Mouse (Mus musculus) CD4-positive, CD25-positive, alpha-beta regulatory T cell, adult 2 months (primary cell): ENCODE data around the gene Abcc4.

Experiments used
- DNase-seq: peaks from one replicate; pipeline ENCODE4 v3.0.0-alpha.2; 2012; ENCODE audit warnings: low read depth, low spot score

Abcc4 gene

DNA sequence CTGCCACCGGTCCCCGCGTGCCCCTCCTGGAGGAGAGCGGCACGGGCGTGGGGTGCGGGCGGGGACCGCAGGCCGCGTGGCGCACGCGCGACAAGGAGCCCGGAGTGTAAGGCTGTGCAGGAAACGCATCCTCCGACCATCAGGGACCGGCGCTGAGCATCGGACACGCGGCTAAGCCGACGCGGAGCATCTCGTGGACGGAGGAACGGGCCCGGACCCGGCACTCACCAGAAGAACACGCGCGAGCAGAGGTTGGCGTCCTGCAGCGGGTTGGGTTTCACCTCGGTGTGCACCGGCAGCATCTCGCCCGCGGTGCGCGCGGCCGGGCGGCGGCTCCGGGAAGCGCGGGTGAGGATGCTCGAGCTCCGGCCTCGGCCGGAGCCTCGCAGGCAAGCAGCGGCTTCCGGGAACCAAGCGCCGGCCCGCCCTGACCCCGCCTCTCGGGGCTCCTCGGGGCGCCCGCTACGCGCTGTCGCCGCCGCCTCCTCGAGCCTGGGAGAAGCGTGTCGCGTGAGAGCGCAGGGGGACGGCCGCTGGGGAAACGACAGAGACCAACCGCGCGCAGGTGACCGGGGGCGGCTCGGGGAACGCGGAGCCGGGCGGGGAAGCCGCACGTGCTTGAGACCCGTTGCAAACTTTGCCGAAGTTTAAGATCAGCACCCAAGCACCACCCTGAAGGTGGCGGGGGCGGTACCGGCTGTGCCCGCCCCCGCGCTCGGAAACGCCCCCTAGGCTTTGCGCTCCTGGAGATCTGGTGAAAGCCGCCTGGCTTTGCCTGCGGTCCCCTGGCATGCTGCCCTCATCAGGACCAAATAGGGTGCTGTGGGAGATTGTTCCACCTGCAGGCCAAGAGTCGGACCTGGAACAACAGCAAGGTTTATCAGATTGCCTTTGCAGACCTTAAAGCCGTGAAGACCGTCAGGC lies at the start of gene Abcc4:
Gene Abcc4 (minus strand): TSS at position 412 of the 924 bp plus-strand sequence.
- DNase-seq = peak; percentile 84

- DNase-seq = no peak
Measured at GRCm38 (mm10) chr14:118751193-118751753, 45.3 kb upstream of the Abcc4 start.

- DNase-seq = no peak
Measured at GRCm38 (mm10) chr14:118750505-118751192, 44.6 kb upstream of the Abcc4 start.

DNA sequence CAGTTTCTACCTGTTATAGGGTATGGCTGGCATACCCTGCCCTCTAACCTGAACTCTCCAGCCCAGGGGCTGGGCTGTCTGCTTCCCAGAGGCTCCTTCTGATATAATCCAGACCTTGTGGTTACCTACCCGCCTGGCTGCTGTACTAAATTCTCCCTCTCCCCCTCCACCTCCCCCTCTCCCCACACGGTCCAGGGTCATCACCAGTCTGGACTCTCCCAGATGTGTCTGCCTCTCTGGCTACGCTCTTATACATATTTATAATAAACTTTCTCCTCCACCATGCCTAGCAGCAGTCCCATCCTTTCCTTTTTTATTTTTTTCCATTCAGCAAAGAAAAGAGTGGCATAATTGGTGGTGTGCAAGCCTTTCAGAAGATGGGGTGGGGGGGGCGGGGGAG lies 43.7 kb upstream of the Abcc4 start:
- no peak for DNase-seq

GRCm38 (mm10) chr14:118749068-118749467 lies 43.0 kb upstream of the Abcc4 start:
- DNase-seq = no peak

GRCm38 (mm10) chr14:118742862-118743261 lies 36.8 kb upstream of the Abcc4 start:
- no peak for DNase-seq

- no peak for DNase-seq
Measured at GRCm38 (mm10) chr14:118741780-118742179, 35.8 kb upstream of the Abcc4 start.

GRCm38 (mm10) chr14:118737251-118737888 lies 31.4 kb upstream of the Abcc4 start:
- DNase-seq = no peak

- DNase-seq = no peak
Measured at GRCm38 (mm10) chr14:118735114-118735513, 29.1 kb upstream of the Abcc4 start.

- DNase-seq = no peak
Measured at GRCm38 (mm10) chr14:118733146-118733545, 27.1 kb upstream of the Abcc4 start.

DNA sequence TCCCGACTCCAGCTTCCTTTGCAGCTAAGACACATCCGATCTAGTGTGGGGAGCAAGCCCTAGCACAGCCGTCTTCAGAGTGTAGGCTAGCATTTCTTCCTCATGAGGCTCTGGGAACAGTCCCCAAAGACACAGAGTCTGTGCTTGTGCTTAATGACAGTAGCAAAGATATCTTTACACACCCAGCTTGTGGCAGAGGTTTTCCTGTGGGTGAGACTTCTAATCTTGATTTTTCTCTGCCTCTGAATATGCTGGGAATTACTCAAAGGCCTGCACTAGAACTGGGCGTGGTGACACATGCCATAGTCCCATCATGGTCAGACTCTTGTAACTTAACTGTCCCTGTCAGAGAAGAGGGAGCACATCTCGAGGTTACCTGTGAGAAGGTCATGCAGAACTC lies 24.6 kb upstream of the Abcc4 start:
- no peak for DNase-seq

DNA sequence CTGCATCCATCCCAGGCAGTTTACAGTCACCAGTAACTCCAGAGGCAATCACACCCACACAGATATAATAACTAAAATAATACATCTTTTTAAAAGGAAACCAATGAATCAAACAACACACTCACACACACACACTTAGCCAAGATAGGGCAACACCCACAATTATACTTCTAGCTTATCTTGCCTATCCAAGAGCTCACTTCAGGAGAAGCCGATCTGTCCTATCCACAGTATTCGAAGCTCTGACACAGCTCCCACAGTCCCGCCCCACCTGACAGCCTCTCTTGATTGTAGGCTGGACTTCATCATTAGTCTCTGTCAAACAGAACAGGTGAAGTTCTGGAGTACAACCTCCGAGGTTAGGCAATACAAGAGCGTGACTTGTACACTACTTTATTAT lies 19.4 kb upstream of the Abcc4 start:
- DNase-seq = no peak

GRCm38 (mm10) chr14:118723920-118724693 lies 18.1 kb upstream of the Abcc4 start:
- no peak for DNase-seq

DNA sequence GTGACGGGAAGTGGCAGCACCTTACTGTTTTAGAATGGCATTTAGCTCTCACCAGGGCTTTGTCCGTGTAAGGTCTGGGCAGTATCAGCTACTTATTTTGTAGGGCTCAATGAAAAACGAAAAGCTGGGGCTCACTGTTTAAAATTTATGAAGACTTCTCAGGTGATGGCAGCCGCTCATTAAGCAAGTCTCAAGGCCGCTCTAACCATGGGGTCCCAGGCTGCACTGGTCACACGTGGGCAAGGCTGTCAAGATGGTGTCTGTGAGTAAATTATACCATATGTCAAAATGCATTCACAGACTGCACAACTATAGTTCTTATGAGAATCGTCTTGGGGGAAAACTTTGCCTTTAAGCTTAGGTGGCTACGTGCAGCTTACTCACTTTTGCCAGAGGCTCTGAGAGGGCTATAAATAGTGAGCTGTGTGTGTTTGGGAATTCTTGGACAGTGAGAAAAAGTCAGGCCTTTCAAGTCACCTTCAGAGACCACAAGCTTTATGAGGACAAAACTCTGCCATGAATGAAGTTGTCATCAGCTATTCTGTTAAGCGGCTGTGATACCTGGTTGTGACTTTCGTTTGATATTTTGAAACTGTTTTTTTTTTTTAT lies 13.7 kb upstream of the Abcc4 start:
- DNase-seq = no peak

DNA sequence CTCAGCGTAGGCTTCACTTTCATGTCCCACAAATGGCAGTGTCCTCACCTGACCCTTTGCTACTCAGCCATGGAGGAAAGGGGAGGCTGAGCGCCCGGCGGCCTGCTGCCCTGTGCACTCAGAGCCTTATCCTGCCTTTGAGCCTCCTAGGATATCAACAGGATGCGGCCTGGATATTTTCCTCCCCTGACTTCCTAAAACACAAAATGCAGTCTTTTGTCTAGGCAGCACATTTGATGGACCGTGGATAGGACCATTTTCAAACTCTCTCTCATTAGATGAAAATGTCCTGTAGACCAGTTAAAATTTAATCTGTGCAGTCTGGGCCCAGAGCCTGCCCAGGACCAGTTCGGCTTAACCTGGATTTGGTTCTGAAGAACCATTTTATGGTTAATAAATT lies 12.6 kb upstream of the Abcc4 start:
- DNase-seq = no peak

DNA sequence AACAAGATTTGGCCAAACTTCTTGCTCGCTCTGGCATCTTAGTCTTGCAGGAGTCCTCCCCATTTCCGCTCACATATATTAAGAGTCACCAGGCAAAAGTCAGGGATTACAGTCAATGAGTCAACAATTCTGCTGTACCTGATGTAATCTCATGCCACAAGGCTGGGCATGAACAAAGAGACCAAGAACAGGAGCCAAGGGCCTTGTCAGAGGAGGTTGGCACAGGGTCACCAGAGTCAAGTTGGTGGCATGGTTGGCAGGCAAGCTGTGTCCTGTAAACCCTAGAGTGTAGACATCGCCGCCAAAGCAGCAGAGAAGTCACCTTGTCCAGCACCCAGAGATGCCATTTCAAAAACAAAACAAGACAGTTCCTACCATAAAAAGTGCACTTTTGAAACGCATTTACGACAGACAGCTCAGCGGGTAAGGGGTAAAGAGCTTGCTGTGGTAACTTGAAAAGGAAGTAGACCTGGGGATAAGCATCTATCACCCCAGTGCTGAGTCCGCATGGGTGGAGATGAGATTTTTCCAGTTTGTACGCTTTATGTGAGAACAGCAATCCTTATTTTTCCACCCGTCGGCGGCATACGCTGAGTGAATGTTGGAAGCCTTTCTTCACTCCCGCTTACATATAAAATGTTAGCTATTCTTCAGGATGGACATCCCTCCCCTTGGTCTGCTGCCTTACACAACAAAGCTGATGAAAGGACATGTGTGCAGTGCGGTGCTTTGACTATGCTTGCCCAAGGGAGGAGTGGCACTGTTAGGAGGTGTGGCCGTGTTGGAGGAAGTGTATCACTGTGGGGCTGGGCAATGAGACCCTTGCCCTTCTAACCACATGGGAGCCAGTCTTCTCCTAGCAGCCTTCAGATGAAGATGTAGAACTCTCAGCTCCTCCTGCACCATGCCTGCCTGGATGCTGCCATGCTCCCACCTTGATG lies 10.6 kb upstream of the Abcc4 start:
- DNase-seq = no peak

- DNase-seq = no peak
Measured at GRCm38 (mm10) chr14:118714720-118715119, 8.7 kb upstream of the Abcc4 start.

- DNase-seq = no peak
Measured at GRCm38 (mm10) chr14:118714320-118714719, 8.3 kb upstream of the Abcc4 start.

GRCm38 (mm10) chr14:118713869-118714268 lies 7.8 kb upstream of the Abcc4 start:
- DNase-seq = no peak

GRCm38 (mm10) chr14:118713408-118713807 lies 7.4 kb upstream of the Abcc4 start:
- no peak for DNase-seq
